Mouse (Mus musculus): ENCODE results near the gene Adamts20.

GRCm38 (mm10) chr15:94339011-94339410 lies 126.2 kb downstream of the Adamts20 start:
- TF ChIP-seq CTCF (IDR thresholded peaks at IDR 0.05; ENCODE audit: borderline replicate concordance, control insufficient read depth, extremely low read depth, insufficient read depth, low read length, poor library complexity) (no peak), POLR2A (IDR thresholded peaks at IDR 0.05; ENCODE audit: control insufficient read depth, extremely low read depth, insufficient read depth, low read length, poor library complexity) (no peak)

All from thymus, adult 2 months (tissue).